Mouse (Mus musculus): ENCODE measurements around the gene Olfr697. TPM values are rescaled to one million over a fixed set of nuclear protein-coding genes. Genes with fewer than 3 reads are reported as not detected.
"Not testable (repeated sequence)": the region's sequence is repeated elsewhere in the genome, so short reads cannot be mapped to it uniquely, and the experiment has no call there.

Gene Olfr697
- not detected in 2 replicates for polyA plus RNA-seq (2015; fragmentation: Nextera tagmentation; extraction: Ambion mirVana)

DNA sequence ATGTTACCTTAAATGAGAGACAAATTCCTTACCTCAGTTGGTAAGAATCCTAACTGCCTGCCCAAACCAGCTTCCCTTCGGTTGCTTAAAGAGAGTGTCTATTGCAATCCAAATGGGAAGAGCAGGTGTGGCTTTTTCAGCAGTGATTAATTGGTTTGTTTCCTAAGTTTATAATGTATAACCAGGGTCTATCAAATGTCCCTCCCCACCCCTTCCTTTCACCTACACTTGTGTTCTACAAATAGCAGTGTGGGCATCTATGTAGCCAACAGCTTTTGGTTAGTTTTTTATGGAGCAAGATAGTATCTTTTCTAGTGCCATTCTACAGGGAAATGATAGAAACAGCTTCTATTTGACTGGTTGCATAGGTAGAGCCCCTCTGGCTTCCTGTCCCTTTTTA is at the start of gene Olfr697:
Gene Olfr697, minus strand, starts transcription at position 101 of the 400 bp plus-strand sequence.
- no peak within 1 kb of the TSS for H3K4me2 ChIP-seq (ENCODE audit: low read depth, low read length)
- H3K4me1 ChIP-seq (ENCODE audit: control insufficient read depth, low read depth, low read length) = no peaks in the 10 kb centered on the region
- H3K36me3 ChIP-seq (ENCODE audit: control insufficient read depth, insufficient read depth) = no peaks in the 10 kb centered on the region
- no peak for ATAC-seq (ENCODE audit: low read depth)
- H3K9ac ChIP-seq (ENCODE audit: low read depth, low read length) = no peak within 1 kb of the TSS
- no peak within 1 kb of the TSS for H3K27ac ChIP-seq (ENCODE audit: low read length)
- H3K9me3 ChIP-seq (replicated peaks; ENCODE audit: control insufficient read depth, low read length) = no peaks in the 10 kb centered on the region
- 71% methylated on average over 1 of the region's 1 CpGs for WGBS (ENCODE audit: insufficient replicate concordance)
- no peak within 1 kb of the TSS for H3K4me3 ChIP-seq (ENCODE audit: low read depth, low read length)
- no peaks in the 10 kb centered on the region for H3K27me3 ChIP-seq (ENCODE audit: control insufficient read depth, insufficient read depth, low read depth, low read length)

GRCm38 (mm10) chr7:106788330-106788729 is 46.1 kb upstream of the Olfr697 start:
- no peak overlapping the region for H3K4me2 ChIP-seq (ENCODE audit: low read depth, low read length)
- ATAC-seq (ENCODE audit: low read depth) = no peak
- H3K4me3 ChIP-seq (ENCODE audit: low read depth, low read length) = no peak overlapping the region
- H3K27me3 ChIP-seq (ENCODE audit: control insufficient read depth, insufficient read depth, low read depth, low read length) = no peaks in the 10 kb centered on the region
- no peak overlapping the region for H3K27ac ChIP-seq (ENCODE audit: low read length)
- no peaks in the 10 kb centered on the region for H3K36me3 ChIP-seq (ENCODE audit: control insufficient read depth, insufficient read depth)
- H3K4me1 ChIP-seq (ENCODE audit: control insufficient read depth, low read depth, low read length) = no peaks in the 10 kb centered on the region
- no peaks in the 10 kb centered on the region for H3K9me3 ChIP-seq (replicated peaks; ENCODE audit: control insufficient read depth, low read length)
- no peak overlapping the region for H3K9ac ChIP-seq (ENCODE audit: low read depth, low read length)

- H3K36me3 ChIP-seq (ENCODE audit: control insufficient read depth, insufficient read depth); H3K4me3 ChIP-seq (ENCODE audit: low read depth, low read length); H3K27ac ChIP-seq (ENCODE audit: low read length); H3K4me2 ChIP-seq (ENCODE audit: low read depth, low read length); H3K27me3 ChIP-seq (ENCODE audit: control insufficient read depth, insufficient read depth, low read depth, low read length); H3K4me1 ChIP-seq (ENCODE audit: control insufficient read depth, low read depth, low read length); H3K9me3 ChIP-seq (replicated peaks; ENCODE audit: control insufficient read depth, low read length); H3K9ac ChIP-seq (ENCODE audit: low read depth, low read length); ATAC-seq (ENCODE audit: low read depth): not testable (repeated sequence)
- WGBS (ENCODE audit: insufficient replicate concordance) = 72% methylated on average over 2 of the region's 2 CpGs
These were observed 18.8 kb upstream of the Olfr697 start for GRCm38 (mm10) chr7:106761008-106761407.

GRCm38 (mm10) chr7:106758800-106759199 is 16.6 kb upstream of the Olfr697 start:
- no peaks in the 10 kb centered on the region for H3K9me3 ChIP-seq (replicated peaks; ENCODE audit: control insufficient read depth, low read length)
- no peak for ATAC-seq (ENCODE audit: low read depth)
- no peak overlapping the region for H3K4me3 ChIP-seq (ENCODE audit: low read depth, low read length)
- H3K36me3 ChIP-seq (ENCODE audit: control insufficient read depth, insufficient read depth) = no peaks in the 10 kb centered on the region
- H3K4me2 ChIP-seq (ENCODE audit: low read depth, low read length) = no peak overlapping the region
- H3K4me1 ChIP-seq (ENCODE audit: control insufficient read depth, low read depth, low read length) = no peaks in the 10 kb centered on the region
- no peak overlapping the region for H3K27ac ChIP-seq (ENCODE audit: low read length)
- WGBS (ENCODE audit: insufficient replicate concordance) = 54% methylated on average over 2 of the region's 2 CpGs
- H3K27me3 ChIP-seq (ENCODE audit: control insufficient read depth, insufficient read depth, low read depth, low read length) = no peaks in the 10 kb centered on the region
- no peak overlapping the region for H3K9ac ChIP-seq (ENCODE audit: low read depth, low read length)

- H3K27ac ChIP-seq (ENCODE audit: low read length) = no peak within 1 kb of the TSS
- no peak for ATAC-seq (ENCODE audit: low read depth)
These were observed 13.1 kb upstream of the Olfr697 start, which contains the start of gene Olfr698 for GRCm38 (mm10) chr7:106755297-106755696. Gene Olfr698 (minus strand): TSS chr7:106755397.

DNA sequence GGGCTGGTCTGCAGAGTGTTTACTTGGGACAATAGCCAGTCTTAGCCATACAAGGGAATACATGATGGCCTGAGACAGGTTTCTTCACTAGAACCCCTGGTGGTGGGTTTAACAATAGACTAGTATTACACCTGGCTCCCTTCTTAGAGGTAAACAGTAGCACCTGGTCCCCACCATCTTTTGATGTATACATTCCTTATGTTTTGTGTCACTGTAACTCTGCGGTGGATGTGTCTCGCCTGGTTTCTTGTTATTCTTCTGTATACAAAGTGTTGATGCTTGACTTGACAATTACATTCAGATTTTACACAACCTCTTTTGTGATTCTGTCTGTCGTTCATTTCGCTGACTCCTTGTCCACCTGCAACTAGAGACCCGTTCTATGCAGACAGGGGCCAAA is 3.6 kb upstream of the Olfr697 start:
- H3K36me3 ChIP-seq (ENCODE audit: control insufficient read depth, insufficient read depth) = no peaks in the 10 kb centered on the region
- H3K27me3 ChIP-seq (ENCODE audit: control insufficient read depth, insufficient read depth, low read depth, low read length) = no peaks in the 10 kb centered on the region
- H3K9ac ChIP-seq (ENCODE audit: low read depth, low read length) = no peak overlapping the region
- H3K9me3 ChIP-seq (replicated peaks; ENCODE audit: control insufficient read depth, low read length) = no peaks in the 10 kb centered on the region
- ATAC-seq (ENCODE audit: low read depth) = no peak
- WGBS (ENCODE audit: insufficient replicate concordance) = 75% methylated on average over 5 of the region's 5 CpGs
- H3K4me1 ChIP-seq (ENCODE audit: control insufficient read depth, low read depth, low read length) = no peaks in the 10 kb centered on the region
- H3K27ac ChIP-seq (ENCODE audit: low read length) = no peak overlapping the region
- no peak overlapping the region for H3K4me2 ChIP-seq (ENCODE audit: low read depth, low read length)
- H3K4me3 ChIP-seq (ENCODE audit: low read depth, low read length) = no peak overlapping the region

More at GRCm38 (mm10) chr7:106755297-106755696, 13.1 kb upstream of the Olfr697 start, which contains the start of gene Olfr698:
- Histone ChIP-seq H3K27me3 (ENCODE audit: control insufficient read depth, insufficient read depth, low read depth, low read length) (no peaks in the 10 kb centered on the region), H3K9ac (ENCODE audit: low read depth, low read length) (no peak within 1 kb of the TSS), H3K36me3 (ENCODE audit: control insufficient read depth, insufficient read depth) (no peaks in the 10 kb centered on the region), H3K4me1 (ENCODE audit: control insufficient read depth, low read depth, low read length) (no peaks in the 10 kb centered on the region), H3K9me3 (replicated peaks; ENCODE audit: control insufficient read depth, low read length) (no peaks in the 10 kb centered on the region), H3K4me2 (ENCODE audit: low read depth, low read length) (no peak within 1 kb of the TSS), H3K4me3 (ENCODE audit: low read depth, low read length) (no peak within 1 kb of the TSS)

DNA sequence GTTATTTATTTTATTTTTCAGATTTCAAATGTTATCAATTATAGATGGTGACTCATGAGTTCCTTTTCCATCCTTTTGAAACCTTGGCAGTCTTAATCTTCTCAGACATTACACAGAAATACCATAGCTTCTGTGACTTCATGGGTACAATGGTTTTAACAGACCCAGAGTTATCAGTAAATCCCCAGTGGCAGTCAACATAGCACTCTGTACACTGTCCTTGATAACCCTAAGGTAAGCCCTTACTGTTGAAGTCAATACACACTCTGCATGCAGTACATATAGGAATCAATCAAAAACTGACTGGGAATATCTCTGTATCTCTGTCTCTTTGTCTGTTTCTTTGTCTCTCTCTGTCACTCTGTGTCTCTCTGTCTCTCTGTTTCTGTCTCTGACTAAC is 5.2 kb downstream of the Olfr697 start:
- no peak overlapping the region for H3K4me2 ChIP-seq (ENCODE audit: low read depth, low read length)
- no peak overlapping the region for H3K9ac ChIP-seq (ENCODE audit: low read depth, low read length)
- no peaks in the 10 kb centered on the region for H3K36me3 ChIP-seq (ENCODE audit: control insufficient read depth, insufficient read depth)
- no peaks in the 10 kb centered on the region for H3K9me3 ChIP-seq (replicated peaks; ENCODE audit: control insufficient read depth, low read length)
- H3K27me3 ChIP-seq (ENCODE audit: control insufficient read depth, insufficient read depth, low read depth, low read length) = no peaks in the 10 kb centered on the region
- no peak overlapping the region for H3K4me3 ChIP-seq (ENCODE audit: low read depth, low read length)
- H3K4me1 ChIP-seq (ENCODE audit: control insufficient read depth, low read depth, low read length) = no peaks in the 10 kb centered on the region
- no peak overlapping the region for H3K27ac ChIP-seq (ENCODE audit: low read length)
- no peak for ATAC-seq (ENCODE audit: low read depth)

- 44% methylated on average over 2 of the region's 2 CpGs for WGBS (ENCODE audit: insufficient replicate concordance)
- no peaks in the 10 kb centered on the region for H3K27me3 ChIP-seq (ENCODE audit: control insufficient read depth, insufficient read depth, low read depth, low read length)
- no peak for ATAC-seq (ENCODE audit: low read depth)
These were observed 8.5 kb downstream of the Olfr697 start for GRCm38 (mm10) chr7:106733717-106734116.

DNA sequence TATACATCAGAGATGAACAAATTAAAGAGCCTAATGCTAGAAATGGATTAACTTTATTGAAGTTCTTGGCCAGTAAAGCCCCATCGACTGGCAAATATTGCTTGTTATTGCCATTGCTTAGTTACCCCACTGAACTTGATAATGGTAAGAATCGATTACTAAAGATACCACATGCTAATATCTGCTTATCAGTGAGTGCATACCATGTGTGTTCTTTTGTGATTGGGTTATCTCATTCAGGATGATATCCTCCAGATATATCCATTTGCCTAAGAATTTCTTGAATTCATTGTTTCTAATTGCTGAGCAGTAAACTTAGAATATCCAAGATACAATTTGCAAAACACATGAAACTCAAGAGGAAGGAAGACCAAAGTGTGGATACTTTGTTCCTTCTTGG is 16.6 kb downstream of the Olfr697 start:
- H3K9ac ChIP-seq (ENCODE audit: low read depth, low read length); H3K9me3 ChIP-seq (replicated peaks; ENCODE audit: control insufficient read depth, low read length); H3K4me2 ChIP-seq (ENCODE audit: low read depth, low read length); H3K4me1 ChIP-seq (ENCODE audit: control insufficient read depth, low read depth, low read length); H3K27me3 ChIP-seq (ENCODE audit: control insufficient read depth, insufficient read depth, low read depth, low read length); H3K27ac ChIP-seq (ENCODE audit: low read length); H3K36me3 ChIP-seq (ENCODE audit: control insufficient read depth, insufficient read depth); H3K4me3 ChIP-seq (ENCODE audit: low read depth, low read length); ATAC-seq (ENCODE audit: low read depth): not testable (repeated sequence)
- WGBS (ENCODE audit: insufficient replicate concordance) = 39% methylated on average over 2 of the region's 2 CpGs

More at GRCm38 (mm10) chr7:106733717-106734116, 8.5 kb downstream of the Olfr697 start:
- no peaks in the 10 kb centered on the region for H3K4me1 ChIP-seq (ENCODE audit: control insufficient read depth, low read depth, low read length)
- H3K9me3 ChIP-seq (replicated peaks; ENCODE audit: control insufficient read depth, low read length) = no peaks in the 10 kb centered on the region
- no peak overlapping the region for H3K4me3 ChIP-seq (ENCODE audit: low read depth, low read length)
- no peak overlapping the region for H3K9ac ChIP-seq (ENCODE audit: low read depth, low read length)
- no peaks in the 10 kb centered on the region for H3K36me3 ChIP-seq (ENCODE audit: control insufficient read depth, insufficient read depth)
- H3K27ac ChIP-seq (ENCODE audit: low read length) = no peak overlapping the region
- no peak overlapping the region for H3K4me2 ChIP-seq (ENCODE audit: low read depth, low read length)

- Histone ChIP-seq H3K36me3 (ENCODE audit: control insufficient read depth, insufficient read depth) (no peaks in the 10 kb centered on the region), H3K4me2 (ENCODE audit: low read depth, low read length) (no peak within 1 kb of the TSS), H3K9ac (ENCODE audit: low read depth, low read length) (no peak within 1 kb of the TSS), H3K9me3 (replicated peaks; ENCODE audit: control insufficient read depth, low read length) (no peaks in the 10 kb centered on the region), H3K4me3 (ENCODE audit: low read depth, low read length) (no peak within 1 kb of the TSS), H3K27me3 (ENCODE audit: control insufficient read depth, insufficient read depth, low read depth, low read length) (no peaks in the 10 kb centered on the region), H3K27ac (ENCODE audit: low read length) (no peak within 1 kb of the TSS), H3K4me1 (ENCODE audit: control insufficient read depth, low read depth, low read length) (no peaks in the 10 kb centered on the region)
- ATAC-seq (ENCODE audit: low read depth) = no peak
These were observed 25.9 kb downstream of the Olfr697 start, which contains the start of gene Olfr695 for GRCm38 (mm10) chr7:106716296-106716695. Gene Olfr695 (minus strand): TSS chr7:106716396.
